Mouse (Mus musculus) layer of hippocampus, adult 8-10 months (tissue): ENCODE data around the gene Cryba2. TPM values are rescaled to one million over a fixed set of nuclear protein-coding genes. Genes with fewer than 3 reads are reported as not detected.

Experiments
- DNase-seq, 2 experiments: peaks; one replicate each; pipeline ENCODE4 v3.0.0; 2022; ENCODE audit warnings: low spot score in 2 of 2
- microRNA-seq, 2 experiments: library from miRNA; unstranded; fragments of <30 nt; microRNA quantifications; one replicate each; pipeline ENCODE4 v1.2.0; 2022
- total RNA-seq, 4 experiments: library from RNA; stranded (reverse); gene quantifications; 2 replicates each; pipeline ENCODE4 v1.2.4; 2022

Cryba2 gene
- total RNA-seq, 4 experiments from 2014 or later = 0.74 to 0.82 TPM; not detected in 2

GRCm38 (mm10) chr1:74850251-74850650 lies 42.7 kb downstream of the Cryba2 start:
- DNase-seq = peak; percentile 63 to 64

GRCm38 (mm10) chr1:74848946-74849345 lies 44.0 kb downstream of the Cryba2 start:
- no peak for DNase-seq

GRCm38 (mm10) chr1:74846341-74846740 lies 46.6 kb downstream of the Cryba2 start:
- DNase-seq = no peak

- no peak for DNase-seq
Observed at GRCm38 (mm10) chr1:74843090-74843489, 49.9 kb downstream of the Cryba2 start.

Small RNA genes lying within 50 kb of the gene (microRNA-seq; reads per million reads assigned to microRNA genes)
- gene Mir375 = 597 to 771 reads per million in 2 experiments

Other genes with a start within 250 kb of the Cryba2 start
- gene Ttll4, start 231.4 kb downstream of the Cryba2 start, total RNA-seq = 10 to 100 TPM; 25.5 to 35.9 (median 31.1) TPM
- 1 to 10 TPM; 6.0 to 7.1 (median 7.0) TPM for gene Cyp27a1, start 179.6 kb downstream of the Cryba2 start, total RNA-seq
- under 1 TPM in 3 of 4 experiments, not detected in 1; 0.16 to 0.36 (median 0.19) TPM for gene Prkag3, start 143.9 kb downstream of the Cryba2 start, total RNA-seq
- gene Wnt6, start 121.3 kb downstream of the Cryba2 start, total RNA-seq = 1 to 10 TPM; 1.0 to 1.7 (median 1.4) TPM
- gene Wnt10a, start 101.6 kb downstream of the Cryba2 start, total RNA-seq = 1 to 10 TPM; 2.5 to 4.3 (median 3.3) TPM
- gene Cdk5r2, start 38.2 kb downstream of the Cryba2 start, total RNA-seq = 100 to 1,000 TPM; 159 to 177 (median 168) TPM
- gene Fev, start 7.7 kb downstream of the Cryba2 start, total RNA-seq = not detected
- 1 to 10 TPM; 3.3 to 4.6 (median 3.6) TPM for gene Cfap65, start 42.5 kb upstream of the Cryba2 start, total RNA-seq
- gene Ihh, start 58.5 kb upstream of the Cryba2 start, total RNA-seq = under 1 TPM in 3 of 4 experiments, not detected in 1; 0.20 to 0.37 (median 0.32) TPM
- gene Nhej1, start 232.1 kb upstream of the Cryba2 start, total RNA-seq = 1 to 10 TPM; 1.7 to 2.7 (median 2.1) TPM
- gene Slc23a3, start 240.7 kb upstream of the Cryba2 start, total RNA-seq = under 1 TPM in 3 of 4 experiments, not detected in 1; 0.22 to 0.45 (median 0.35) TPM
- gene Cnppd1, start 249.6 kb upstream of the Cryba2 start, total RNA-seq = 10 to 100 TPM; 33.6 to 36.1 (median 35.3) TPM
- gene Retreg2, start 249.6 kb upstream of the Cryba2 start, total RNA-seq = 100 to 1,000 TPM; 167 to 182 (median 171) TPM